Mouse (Mus musculus) liver, embryonic 16.5 days (tissue): ENCODE results near the gene Utp3. TPM values are rescaled to one million over a fixed set of nuclear protein-coding genes. Genes with fewer than 3 reads are reported as not detected.

Experiments
- ATAC-seq: fragments of 200-750 bp; cut with Nextera tagmentation; 2 replicates; pipeline ENCODE4 v1.8.0; 2017; ENCODE audit warnings: low read depth, mild to moderate bottlenecking, moderate number of reproducible peaks, moderate library complexity
- H3K27ac ChIP-seq: fragments of 300-500 bp; sonication (generic); 2 replicates; pipeline ENCODE4 v1.5.1; 2014; ENCODE audit warnings: mild to moderate bottlenecking, low read length
- H3K27me3 ChIP-seq: fragments of 300-500 bp; sonication (generic); 2 replicates; pipeline ENCODE4 v1.6.1; 2014; ENCODE audit warnings: low read depth, low read length, mixed read lengths; ENCODE audit not compliant: control insufficient read depth, insufficient read depth
- H3K36me3 ChIP-seq: fragments of 300-500 bp; sonication (generic); 2 replicates; pipeline ENCODE4 v1.6.1; 2014; ENCODE audit warnings: mild to moderate bottlenecking; ENCODE audit not compliant: control insufficient read depth, insufficient read depth
- H3K4me1 ChIP-seq: fragments of 300-500 bp; sonication (generic); 2 replicates; pipeline ENCODE4 v1.6.1; 2014; ENCODE audit warnings: low read depth, low read length, mixed read lengths; ENCODE audit not compliant: control insufficient read depth
- H3K4me2 ChIP-seq: fragments of 300-500 bp; sonication (generic); 2 replicates; pipeline ENCODE4 v1.6.1; 2014; ENCODE audit warnings: low read depth, low read length, mixed read lengths
- H3K4me3 ChIP-seq: fragments of 300-500 bp; sonication (generic); 2 replicates; pipeline ENCODE4 v1.5.1; 2014; ENCODE audit warnings: low read depth, mild to moderate bottlenecking, low read length
- H3K9ac ChIP-seq: fragments of 300-500 bp; sonication (generic); 2 replicates; pipeline ENCODE4 v1.6.1; 2014; ENCODE audit warnings: low read depth, low read length
- H3K9me3 ChIP-seq: fragments of 300-500 bp; sonication (generic); replicated peaks from 2 replicates; pipeline ENCODE4 v1.6.1; 2016; ENCODE audit warnings: low read length; ENCODE audit not compliant: control insufficient read depth
- WGBS: fragments of 180-500 bp; shearing (Covaris S2); extraction: QIAGEN DNeasy Blood & Tissue Kit; methylation state at CpG from one replicate; pipeline ENCODE4 v1.1.7; 2014; ENCODE audit not compliant: insufficient replicate concordance; 5-methylcytosine and 5-hydroxymethylcytosine counted together
- polyA plus RNA-seq: library from polyadenylated mRNA; unstranded; fragments of >200 nt; fragmentation: Nextera tagmentation; extraction: Ambion mirVana; gene quantifications from 2 replicates; pipeline ENCODE4 v1.2.1, GENCODE M21; 2015

Utp3 gene
- polyA plus RNA-seq, 1 experiment from 2014 or later: 25.1 TPM

DNA sequence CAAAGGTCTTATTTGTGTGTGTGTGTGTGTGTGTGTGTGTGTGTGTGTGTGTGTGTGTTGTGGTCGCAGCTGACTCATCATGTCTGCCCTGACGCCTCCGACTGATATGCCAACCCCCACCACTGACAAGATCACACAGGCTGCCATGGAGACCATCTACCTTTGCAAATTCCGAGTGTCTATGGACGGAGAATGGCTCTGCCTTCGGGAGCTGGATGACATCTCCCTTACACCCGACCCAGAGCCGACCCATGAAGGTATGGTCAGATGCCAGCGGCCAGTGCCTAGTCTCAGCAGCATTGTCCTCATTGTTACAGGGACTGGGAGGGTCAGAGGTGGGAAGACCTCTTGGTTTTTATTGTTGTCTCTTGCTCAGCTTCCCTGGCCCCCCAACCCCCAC is 29.8 kb downstream of the Utp3 start:
- ATAC-seq: no peak
- H3K4me2 ChIP-seq: no peak overlapping the region
- H3K4me3 ChIP-seq: no peak overlapping the region
- no peaks in the 10 kb centered on the region for H3K27me3 ChIP-seq
- no peak overlapping the region for H3K9ac ChIP-seq
- H3K27ac ChIP-seq: no peak overlapping the region
- peaks cover 11% of the 10 kb centered on the region for H3K4me1 ChIP-seq
- 49% methylated on average over 9 of the region's 9 CpGs for WGBS
- H3K36me3 ChIP-seq: no peaks in the 10 kb centered on the region
- no peaks in the 10 kb centered on the region for H3K9me3 ChIP-seq

DNA sequence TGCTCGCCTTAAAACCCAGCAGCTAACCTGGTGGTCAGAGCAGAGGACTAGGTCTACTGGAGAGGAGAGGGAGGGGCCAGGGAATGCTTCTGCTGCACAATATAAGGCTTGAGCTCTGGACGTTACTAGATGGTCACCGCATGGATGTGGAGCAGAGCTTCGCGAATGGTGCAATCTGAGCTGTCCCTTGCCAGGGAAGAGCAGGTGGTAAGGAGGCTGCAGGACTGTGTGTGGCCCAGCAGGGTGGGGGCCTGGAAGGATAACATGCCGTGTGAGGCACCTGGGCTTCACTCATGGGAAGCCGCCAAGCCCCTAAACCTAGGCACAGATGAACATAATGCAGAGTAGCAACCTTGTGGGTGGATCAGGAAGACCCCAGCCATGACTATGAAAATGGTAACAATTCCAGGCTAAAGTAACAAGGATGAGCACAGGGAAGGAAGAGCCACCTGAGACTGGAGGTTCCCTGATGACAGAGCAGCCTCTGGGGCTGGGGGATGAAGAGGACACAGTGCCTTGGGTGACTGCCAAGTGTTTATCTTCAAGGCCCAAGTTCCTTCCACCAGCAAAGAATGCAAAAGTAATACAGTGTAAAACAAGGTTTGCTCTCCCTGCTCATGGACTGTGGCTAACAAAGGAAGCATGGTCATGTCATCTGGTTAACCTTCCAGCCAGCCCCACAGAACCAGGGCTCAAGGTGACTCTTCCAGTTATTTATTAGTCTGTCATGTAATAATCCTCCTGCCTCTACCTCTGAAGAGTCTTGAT is 32.3 kb downstream of the Utp3 start:
- Histone ChIP-seq H3K9ac (no peak overlapping the region), H3K4me3 (no peak overlapping the region), H3K4me1 (peaks cover 11% of the 10 kb centered on the region), H3K9me3 (no peaks in the 10 kb centered on the region), H3K27me3 (no peaks in the 10 kb centered on the region), H3K4me2 (no peak overlapping the region), H3K36me3 (no peaks in the 10 kb centered on the region), H3K27ac (peak overlapping the region; percentile 21; the same call in 1 of the 2 replicates)
- ATAC-seq: peak; percentile 28
- 64% methylated on average over 7 of the region's 7 CpGs for WGBS

DNA sequence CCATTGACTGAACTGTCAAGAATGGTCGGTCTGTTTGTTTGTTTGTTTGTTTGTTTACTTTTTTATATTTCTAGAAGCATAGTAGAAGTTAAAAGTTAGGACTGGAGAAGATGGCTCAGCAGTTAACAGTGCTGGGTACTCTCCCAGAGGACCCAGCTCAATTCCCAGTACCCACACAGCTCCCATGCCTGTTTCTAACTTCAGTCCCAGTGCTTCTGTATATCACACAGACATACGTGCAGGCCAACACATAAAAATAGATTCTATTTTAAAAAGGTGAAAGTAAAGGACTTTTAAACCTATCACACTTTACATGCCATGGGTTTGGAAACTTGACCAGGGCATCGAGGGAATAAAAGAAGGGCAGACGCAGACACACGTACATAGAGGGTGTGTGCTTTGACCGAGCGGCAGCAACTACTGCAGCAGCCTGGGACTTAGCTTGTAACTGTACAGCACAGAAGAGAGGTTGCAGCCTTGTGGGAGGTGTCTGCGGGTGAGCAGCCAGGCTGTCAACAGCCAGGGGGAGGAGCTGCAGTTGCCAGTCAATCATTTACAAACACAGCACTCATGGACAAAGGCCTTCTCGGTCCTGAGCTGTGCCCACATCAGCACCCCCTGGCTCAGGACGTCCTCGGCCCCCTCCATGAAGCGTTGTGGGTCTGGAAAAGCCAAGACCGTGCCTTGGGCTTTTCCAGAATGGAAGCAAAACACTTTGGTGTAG is 33.1 kb downstream of the Utp3 start:
- H3K4me1 ChIP-seq: peaks cover 11% of the 10 kb centered on the region
- peak overlapping the region; percentile 21; the same call in 1 of the 2 replicates for H3K27ac ChIP-seq
- peak overlapping the region; percentile 5; the same call in 1 of the 2 replicates for H3K4me2 ChIP-seq
- 46% methylated on average over 13 of the region's 13 CpGs for WGBS
- no peak overlapping the region for H3K4me3 ChIP-seq
- no peaks in the 10 kb centered on the region for H3K27me3 ChIP-seq
- H3K9ac ChIP-seq: no peak overlapping the region
- no peaks in the 10 kb centered on the region for H3K9me3 ChIP-seq
- H3K36me3 ChIP-seq: no peaks in the 10 kb centered on the region
- ATAC-seq: peak; percentile 91

DNA sequence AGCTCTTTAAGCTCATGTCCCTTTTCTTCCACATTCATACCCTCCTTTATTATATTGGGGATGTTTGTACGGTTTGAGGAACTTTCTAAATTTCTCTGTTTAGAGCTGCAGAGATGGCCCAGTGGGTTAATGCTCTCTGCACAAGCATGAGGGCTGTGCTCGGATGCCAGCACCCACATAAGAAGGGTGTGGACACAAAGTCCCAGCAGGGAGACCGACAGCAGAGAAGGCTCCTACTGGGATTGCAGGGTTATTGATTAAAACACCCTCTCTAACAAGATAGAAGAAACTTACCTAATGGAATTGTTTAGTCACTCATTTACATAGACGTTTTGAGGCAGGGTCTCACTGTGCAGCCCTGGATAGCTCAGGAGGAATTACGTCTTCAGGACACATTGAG is 34.2 kb downstream of the Utp3 start:
- H3K27ac ChIP-seq: no peak overlapping the region
- H3K9me3 ChIP-seq: no peaks in the 10 kb centered on the region
- no peak overlapping the region for H3K9ac ChIP-seq
- H3K36me3 ChIP-seq: no peaks in the 10 kb centered on the region
- 52% methylated on average over 5 of the region's 5 CpGs for WGBS
- no peak overlapping the region for H3K4me3 ChIP-seq
- H3K27me3 ChIP-seq: no peaks in the 10 kb centered on the region
- no peak overlapping the region for H3K4me2 ChIP-seq
- no peak for ATAC-seq
- H3K4me1 ChIP-seq: peaks cover 17% of the 10 kb centered on the region

DNA sequence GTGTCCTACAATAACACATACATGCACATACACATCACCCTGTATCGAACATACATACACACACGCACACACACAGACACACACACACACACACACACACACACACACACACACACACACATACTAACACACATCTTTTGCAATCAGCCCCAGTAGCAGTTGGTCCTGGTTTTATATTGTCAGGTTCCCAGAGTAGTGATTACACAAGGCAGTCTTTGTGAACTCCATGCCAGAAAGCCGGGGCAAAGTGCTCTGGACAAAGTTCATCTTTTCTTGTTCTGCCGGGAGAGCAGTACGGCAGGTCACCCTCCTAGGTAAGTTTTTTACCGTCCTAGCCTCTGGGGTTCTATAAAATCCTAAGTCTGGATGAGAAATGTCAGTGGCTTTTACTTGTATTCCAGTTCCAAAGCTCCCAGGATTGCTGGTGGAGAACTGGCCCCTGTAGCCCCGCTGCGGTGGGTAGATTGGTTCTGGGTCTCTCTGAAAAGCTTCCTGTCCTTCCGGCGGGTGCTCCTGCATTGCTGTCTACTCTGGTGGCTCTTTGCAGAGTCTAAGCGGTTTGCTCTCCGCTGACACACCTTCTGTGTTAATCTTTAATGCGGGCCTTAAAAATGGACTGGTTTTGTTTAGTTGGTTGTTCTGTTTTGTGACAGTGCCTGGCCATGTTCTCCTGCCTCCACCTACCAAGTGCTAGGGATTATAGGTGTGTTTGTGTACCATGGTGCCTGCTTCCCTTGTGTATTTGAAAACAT is 39.3 kb downstream of the Utp3 start:
- Histone ChIP-seq H3K27me3 (no peaks in the 10 kb centered on the region), H3K27ac (peak overlapping the region; percentile 69), H3K9ac (peak overlapping the region; percentile 25; the same call in 1 of the 2 replicates), H3K4me3 (peak overlapping the region; percentile 54), H3K9me3 (no peaks in the 10 kb centered on the region), H3K4me2 (peak overlapping the region; percentile 46; the same call in 1 of the 2 replicates), H3K4me1 (peaks cover 14% of the 10 kb centered on the region), H3K36me3 (no peaks in the 10 kb centered on the region)
- peak; percentile 75 for ATAC-seq
- 67% methylated on average over 13 of the region's 13 CpGs for WGBS

DNA sequence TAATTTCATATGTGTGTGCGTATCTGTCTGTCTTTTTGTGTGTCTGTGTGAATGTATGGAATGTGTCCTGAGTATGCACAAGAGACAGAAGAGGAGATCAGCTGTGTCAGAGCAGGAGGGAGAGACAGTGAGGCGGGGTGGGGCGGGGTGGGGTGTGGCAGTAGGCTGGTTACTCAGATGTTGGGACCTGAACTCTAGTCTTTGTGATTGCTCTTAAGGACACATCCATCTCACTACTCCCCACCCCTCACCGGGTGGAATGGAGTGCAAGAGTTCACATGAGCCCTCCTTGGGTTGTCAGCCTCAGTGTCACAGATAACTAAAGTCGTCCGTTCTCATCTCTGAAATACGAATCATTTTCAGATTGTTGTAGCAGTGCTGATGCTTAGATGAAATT is 39.9 kb downstream of the Utp3 start:
- Histone ChIP-seq H3K4me2 (peak overlapping the region; percentile 46), H3K9me3 (no peaks in the 10 kb centered on the region), H3K4me1 (peaks cover 14% of the 10 kb centered on the region), H3K27ac (peak overlapping the region; percentile 69), H3K4me3 (peak overlapping the region; percentile 54), H3K36me3 (no peaks in the 10 kb centered on the region), H3K9ac (peak overlapping the region; percentile 25; the same call in 1 of the 2 replicates), H3K27me3 (no peaks in the 10 kb centered on the region)
- ATAC-seq: peak; percentile 41
- 53% methylated on average over 7 of the region's 7 CpGs for WGBS

DNA sequence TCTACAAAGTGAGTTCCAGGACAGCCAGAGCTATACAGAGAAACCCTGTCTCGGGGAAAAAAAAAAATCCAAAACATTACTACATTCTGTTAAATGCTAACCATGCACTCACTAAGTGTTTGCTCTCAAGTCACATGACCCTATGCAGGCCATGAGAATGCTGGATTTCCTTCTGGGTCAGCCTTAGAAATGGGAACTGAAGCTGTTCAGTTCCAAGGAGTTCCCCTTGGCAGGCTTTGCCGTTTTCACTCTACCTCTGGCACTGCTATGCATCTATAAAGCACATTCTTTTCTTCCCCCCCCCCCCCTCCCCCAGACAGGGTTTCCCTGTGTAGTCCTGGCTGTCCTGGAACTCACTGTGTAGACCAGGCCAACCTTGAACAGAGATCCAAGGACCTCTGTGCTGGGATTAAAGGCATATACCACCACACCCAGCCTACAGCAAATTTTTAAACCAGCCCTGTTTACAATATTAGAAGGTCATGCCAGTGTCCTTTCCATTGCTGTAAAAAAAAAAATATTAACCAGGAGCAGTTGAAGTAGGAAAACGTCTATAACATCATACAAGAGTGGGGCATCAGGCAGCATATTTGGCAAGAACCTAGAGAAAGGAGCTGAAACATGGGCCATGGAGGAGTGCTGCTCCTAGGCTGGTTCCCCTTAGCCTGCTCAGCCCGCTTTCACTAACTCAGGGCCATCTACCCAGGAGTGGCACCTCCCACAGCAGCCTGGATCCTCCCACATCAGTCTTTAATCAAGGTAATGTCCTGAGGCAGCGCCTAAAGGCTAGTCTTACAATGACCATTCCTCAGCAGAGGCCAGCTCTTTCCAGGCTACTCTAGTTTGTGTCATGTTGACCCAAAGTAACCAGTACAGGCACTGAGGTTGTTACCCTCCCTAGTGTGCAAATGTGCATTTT is 41.5 kb downstream of the Utp3 start:
- H3K27ac ChIP-seq: peak overlapping the region; percentile 33
- H3K9me3 ChIP-seq: no peaks in the 10 kb centered on the region
- H3K9ac ChIP-seq: no peak overlapping the region
- H3K36me3 ChIP-seq: no peaks in the 10 kb centered on the region
- peak overlapping the region; percentile 17; the same call in 1 of the 2 replicates for H3K4me2 ChIP-seq
- H3K4me1 ChIP-seq: peaks cover 14% of the 10 kb centered on the region
- ATAC-seq: peak; percentile 59
- no peak overlapping the region for H3K4me3 ChIP-seq
- WGBS: 51% methylated on average over 5 of the region's 5 CpGs
- H3K27me3 ChIP-seq: no peaks in the 10 kb centered on the region

DNA sequence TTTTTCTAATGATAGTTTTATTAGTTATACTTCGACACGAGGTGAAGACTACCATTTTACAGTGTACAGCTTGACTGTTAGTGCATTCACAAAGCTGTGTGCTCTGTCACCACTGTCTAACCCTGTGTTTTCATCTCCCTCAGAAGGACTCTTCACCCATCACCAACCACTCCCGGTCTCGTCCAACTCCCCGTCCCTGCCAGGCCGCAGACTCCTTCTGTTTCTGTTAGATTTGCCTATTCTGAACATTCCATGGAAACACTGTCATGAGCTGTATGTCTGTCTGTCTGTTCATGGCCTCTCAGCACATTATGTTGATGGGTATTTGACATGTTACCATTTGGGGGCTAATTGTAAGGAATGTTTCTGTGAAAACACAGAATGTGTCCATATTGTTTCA is 44.7 kb downstream of the Utp3 start:
- Histone ChIP-seq H3K27ac (no peak overlapping the region), H3K4me2 (no peak overlapping the region)
- WGBS: 65% methylated on average over 6 of the region's 6 CpGs

More for the DNA sequence above, 44.7 kb downstream of the Utp3 start:
- no peaks in the 10 kb centered on the region for H3K36me3 ChIP-seq
- H3K27me3 ChIP-seq: no peaks in the 10 kb centered on the region
- no peak overlapping the region for H3K4me3 ChIP-seq
- no peak overlapping the region for H3K9ac ChIP-seq
- H3K9me3 ChIP-seq: no peaks in the 10 kb centered on the region
- no peak for ATAC-seq
- H3K4me1 ChIP-seq: peaks cover 5% of the 10 kb centered on the region; the same call in 1 of the 2 replicates
